Mouse (Mus musculus) heart, postnatal 0 days (tissue): ENCODE data around the gene Wnt11.

Experiments used
- CTCF ChIP-seq: IDR thresholded peaks from 2 replicates; pipeline ENCODE4 v1.5.1; 2016; ENCODE audit warnings: antibody characterized with exemption, control low read depth, low read depth
- EP300 ChIP-seq: IDR thresholded peaks from 2 replicates; pipeline ENCODE4 v1.6.1; 2016; ENCODE audit warnings: antibody characterized with exemption, low read depth

DNA sequence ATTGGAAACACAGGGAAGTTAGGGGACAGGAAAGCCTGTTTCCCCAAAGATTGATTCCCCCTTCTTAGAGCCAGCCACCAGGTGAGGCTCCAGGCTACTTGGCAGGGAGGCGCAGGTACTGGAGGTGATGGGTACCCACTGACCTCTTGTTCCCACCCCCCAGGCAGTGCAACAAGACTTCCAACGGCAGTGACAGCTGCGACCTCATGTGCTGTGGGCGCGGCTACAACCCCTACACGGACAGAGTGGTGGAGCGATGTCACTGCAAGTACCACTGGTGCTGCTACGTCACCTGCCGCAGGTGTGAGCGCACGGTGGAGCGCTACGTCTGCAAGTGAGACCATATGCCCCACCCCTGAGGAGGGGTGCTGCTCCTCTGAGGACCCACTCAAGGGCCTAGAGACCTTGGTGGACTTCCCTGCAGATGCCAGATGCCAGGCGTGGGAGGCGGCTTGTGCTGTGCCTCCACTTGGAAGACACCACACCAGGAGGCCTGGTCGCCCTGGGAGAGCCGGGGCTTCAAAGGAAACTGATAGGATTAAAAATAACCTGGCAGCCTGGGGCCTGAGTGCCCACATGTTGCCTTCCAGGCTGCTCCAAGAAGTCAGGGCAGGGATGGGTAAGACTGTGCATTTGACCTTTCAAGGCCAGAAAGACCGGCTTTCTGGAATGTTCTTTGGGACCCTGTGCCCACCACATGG is 18.2 kb downstream of the Wnt11 start:
- TF ChIP-seq EP300 (no peak), CTCF (no peak)
